Mouse (Mus musculus) regulatory T cell (primary cell): ENCODE results near the gene Gata5.

ENCODE experiments used
- in situ Hi-C: fragments of 300-600 bp; cut with MboI, MseI; formaldehyde crosslinking; loops from one replicate; pipeline ENCODE4 v1.15.1; 2025; ENCODE audit warnings: high pct_unique_total_duplicates

Gata5 gene

DNA sequence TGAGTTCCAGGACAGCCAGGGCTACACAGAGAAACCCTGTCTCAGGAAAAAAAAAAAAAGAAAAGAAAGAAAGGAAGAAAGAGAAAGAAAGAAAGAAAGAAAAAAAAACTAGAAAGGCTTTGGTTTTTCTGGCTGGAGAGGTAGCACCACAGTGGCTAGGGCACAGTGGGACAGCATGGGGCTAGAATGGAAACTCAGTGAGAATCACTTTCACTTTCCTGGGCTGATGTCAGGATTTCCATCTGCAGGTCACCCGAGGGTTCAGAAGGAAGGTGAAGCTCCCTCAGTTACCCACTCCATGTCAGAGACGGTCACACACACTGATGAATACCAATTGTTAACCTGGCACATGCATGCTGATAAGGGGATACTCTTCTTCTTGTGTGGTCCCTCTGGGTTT, 26.8 kb downstream of the Gata5 start:
- in situ Hi-C loops, result no loop called here

DNA sequence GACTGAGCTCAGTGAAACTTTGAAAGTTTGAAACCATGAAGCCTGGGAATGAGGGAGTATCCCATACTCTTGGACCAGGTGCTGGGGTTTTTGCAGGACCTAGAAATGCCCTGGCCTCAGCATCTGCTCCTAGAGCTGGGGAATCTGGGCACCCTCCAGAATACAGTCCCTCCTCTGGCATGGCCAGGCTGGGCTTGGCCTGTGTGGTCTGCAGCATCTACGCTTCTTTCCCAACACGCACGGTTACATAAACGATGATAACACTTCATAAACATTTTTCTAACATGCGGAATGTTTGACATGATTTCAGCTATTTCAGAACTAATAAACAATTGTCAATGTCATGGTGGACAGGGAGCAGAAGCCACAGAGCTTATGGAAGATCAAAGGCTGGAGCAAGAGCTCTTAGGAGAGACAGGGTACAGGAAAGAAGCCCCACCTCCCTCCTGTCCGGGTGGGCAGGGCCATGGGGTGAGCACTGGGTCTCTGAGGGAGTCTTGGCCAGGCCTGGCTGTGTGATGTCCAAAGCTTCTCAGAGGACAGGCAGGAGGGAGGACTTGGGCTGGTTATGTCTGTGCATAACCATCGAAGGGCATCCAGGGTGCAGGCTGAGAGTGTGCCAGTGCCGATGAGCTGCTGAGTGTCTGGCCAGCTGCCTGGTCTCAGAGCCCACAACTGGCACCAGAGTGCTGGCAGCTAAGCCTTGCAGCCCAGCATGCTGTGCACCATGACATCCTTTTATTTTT, 27.9 kb downstream of the Gata5 start:
- in situ Hi-C loops, result no loop called here

DNA sequence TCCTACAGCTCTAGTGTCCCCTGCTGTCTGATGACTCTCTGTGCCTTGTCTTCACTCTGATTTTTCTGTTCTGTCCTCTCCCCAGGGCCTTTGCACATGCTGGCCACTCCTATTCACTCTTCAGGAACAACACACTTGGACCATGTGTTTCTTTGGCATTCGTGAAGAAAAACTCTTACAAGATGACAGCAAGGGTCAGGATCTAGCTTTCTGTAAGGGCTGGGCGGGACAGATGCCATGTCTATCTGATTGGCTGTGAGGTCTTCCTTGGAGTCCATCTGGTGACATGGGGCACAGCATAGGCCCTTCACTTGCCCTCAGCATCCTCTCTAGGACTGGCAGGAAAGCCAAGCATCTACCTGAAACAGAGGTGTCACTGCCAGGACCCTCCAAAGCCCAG, 28.5 kb downstream of the Gata5 start:
- in situ Hi-C loops, result no loop called here

DNA sequence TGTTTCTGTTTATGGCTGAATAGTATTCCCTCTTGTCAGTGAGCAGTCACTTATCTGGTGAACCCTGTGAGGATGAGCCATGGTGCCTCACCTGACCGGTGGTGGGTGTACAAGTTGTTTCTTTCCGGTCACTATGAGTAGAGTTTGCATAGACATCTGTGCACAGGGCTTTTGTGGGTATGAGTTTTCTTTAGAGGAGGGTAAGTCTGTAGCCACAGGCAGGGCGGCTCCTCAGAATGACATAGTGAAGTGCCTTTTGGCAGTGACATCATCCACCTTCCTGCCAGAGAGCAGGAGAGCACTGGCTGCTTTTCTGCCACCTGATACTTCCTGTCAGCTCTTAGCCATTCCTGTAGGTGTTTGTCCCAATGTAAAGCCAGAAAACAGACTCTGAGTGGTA, 29.0 kb downstream of the Gata5 start:
- in situ Hi-C loops, result no loop called here

DNA sequence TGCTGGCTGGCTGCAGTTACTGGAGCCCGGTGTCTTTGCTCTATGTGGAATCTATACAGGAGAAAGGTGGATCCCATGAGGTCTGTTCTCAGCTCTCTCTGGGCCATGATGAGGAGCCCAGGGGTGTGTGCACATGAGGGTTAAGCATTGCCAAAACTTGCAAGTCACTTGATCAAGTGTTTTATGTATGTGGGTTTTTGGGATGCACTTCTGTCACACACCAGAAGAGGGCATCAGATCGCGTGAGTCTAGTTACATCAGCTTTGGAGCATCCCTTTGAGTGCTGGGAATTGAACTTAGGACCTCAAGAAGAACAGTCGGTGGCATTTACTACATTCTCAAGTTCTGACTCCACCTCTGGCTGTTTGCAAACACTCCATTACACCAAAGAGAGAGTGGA, 29.9 kb downstream of the Gata5 start:
- in situ Hi-C loops, result no loop called here

DNA sequence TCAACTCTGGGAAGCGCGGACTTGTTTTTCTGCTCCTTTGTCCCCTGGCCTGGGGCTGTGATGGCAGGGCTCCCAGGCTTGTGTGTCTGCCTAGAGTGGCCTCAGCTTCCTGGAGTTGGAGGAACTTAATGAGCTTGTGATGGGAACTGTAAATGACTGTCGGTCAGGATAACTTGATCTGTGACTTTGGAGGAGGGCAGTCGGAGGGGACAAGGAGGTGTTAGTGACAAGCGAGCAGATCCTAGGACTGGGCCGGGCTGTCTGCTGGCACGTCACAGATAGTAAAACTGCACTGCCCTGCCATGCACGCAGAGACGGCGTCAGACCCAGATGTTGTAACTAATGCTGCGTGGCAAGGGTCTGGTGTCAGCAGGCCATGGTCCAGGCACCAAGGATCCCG, 31.0 kb downstream of the Gata5 start:
- in situ Hi-C loops, result no loop called here

DNA sequence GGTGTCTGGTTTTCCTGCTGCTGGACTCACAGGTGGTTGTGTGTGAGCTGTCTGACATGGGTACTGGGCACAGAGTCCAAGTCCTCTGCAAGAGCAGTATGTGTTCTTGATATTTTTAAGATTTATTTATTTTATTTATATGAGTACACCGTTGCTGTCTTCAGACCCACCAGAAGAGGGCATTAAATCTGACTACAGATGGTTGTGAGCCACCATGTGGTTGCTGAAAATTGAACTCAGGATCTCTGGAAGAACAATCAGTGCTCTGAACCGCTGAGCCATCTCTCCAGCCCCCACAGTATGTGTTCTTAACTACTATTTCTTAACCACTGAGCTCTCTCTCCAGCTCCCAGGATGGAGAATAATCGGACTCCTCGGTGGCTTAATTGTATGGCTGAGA, 32.3 kb downstream of the Gata5 start:
- in situ Hi-C loops, result no loop called here

DNA sequence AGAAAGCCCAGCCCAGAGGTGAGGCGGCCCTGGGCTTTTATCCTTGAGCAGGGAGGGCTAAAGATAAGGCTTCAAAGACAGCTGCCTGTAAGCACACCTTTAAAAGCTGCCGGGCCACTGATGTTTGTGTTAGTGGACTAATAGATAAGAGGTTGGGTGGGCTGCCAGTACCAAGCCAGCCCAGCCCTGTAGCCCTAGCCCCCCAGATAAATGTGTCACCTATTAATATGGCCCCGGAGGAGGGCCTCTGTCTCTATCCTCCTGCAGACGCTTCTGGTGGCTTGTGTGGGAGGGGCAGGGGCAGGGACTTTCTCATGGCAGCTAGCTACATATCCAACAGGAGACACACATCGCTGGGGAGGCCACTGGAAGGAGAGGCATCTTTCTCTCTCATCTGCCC, 33.7 kb downstream of the Gata5 start:
- in situ Hi-C loops, result no loop called here

DNA sequence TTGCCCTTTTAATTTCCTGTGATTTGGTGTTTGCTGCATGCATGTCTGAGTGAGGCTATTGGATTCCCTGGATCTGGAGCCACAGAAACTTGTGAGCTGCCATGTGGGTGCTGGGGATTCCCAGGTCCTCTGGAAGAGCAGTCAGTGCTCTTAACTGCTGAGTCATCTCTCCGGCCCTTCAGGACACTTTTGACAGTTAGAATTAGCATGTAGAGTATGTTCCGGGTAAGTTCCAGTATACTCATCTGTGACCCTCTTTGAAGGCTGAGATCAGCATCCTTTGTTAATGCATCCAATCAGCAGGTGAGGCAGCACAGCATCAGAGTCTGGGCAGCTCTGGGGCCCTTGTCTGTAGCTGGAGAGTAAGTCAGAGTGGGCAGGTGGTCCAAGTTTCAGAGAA, 34.2 kb downstream of the Gata5 start:
- in situ Hi-C loops, result no loop called here

DNA sequence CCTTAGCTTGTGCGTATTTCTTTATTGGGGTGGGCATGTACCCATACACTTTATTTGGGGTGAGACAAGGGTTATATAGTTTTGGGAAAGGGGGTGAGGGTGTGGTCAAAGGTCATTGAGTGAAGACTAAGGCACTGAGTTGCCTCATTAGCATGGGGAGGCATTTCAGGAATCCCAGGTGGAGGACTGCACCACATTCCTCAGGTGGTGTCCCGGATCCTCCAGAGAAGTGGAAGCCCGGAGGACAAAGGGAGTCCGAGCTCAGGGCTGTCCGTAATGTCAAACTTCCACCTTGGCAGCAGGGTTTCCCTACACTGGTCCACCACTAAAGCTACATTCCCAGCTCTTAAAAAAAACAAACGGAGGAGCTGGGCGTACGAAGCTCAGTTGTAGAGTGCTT, 41.6 kb downstream of the Gata5 start:
- in situ Hi-C loops, result no loop called here

DNA sequence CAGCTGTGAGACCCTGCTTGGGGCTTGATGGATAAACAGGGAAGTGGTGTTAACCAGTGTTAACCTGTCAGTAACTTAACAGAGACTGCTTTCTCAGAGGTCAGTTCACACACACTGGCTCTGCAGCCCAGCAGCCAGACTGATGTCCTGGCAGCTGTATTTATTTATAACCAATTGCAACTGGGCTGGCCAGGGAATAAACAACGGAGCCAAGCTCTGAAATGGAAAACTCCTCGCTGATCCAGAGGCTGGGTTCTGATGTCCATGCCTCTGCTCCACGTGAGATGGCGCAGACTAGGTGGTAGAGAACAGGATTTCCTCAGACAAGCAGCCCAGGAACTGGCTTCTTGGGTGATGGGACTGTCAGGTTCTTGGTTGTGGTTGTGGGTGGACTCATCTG, 42.5 kb downstream of the Gata5 start:
- in situ Hi-C loops, result no loop called here

DNA sequence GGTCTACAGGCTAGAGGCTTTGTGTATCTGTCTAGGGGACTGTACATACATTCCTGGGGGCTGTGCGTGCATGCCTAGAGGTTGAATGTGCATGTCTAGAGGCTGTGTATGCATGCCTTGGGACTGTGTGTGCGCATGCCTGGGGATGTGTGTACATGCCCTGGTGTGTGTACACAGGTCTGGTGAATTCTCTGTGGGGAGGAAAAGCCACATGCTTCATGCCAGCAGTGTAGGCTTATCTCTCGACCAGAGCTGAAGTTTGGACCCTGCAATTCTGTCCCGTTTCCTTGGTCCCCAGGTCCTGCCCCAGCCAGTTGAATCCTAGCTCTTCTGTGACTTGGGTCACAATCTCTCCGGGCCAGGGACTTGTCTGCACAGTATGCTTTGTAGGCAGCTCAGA, 42.9 kb downstream of the Gata5 start:
- in situ Hi-C loops, result no loop called here

DNA sequence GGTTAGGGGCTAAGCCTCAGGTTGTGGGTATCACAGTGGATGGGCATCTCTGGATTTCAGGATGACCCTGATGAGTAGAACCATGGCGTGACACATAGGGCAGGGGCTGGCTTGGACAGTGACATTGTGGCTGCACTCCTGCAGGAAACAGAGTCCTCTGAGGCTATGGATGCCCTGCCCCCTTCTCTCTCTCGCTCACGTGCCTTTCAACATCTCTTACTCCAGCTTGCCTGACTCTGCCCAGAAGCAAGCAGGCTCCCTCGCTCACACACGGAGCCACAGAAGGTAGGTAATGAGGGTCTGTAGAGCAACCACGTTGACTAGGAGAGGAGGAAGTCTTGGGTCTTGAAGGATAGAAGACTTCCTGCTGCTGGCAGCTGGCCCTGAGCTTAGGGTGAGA, 44.0 kb downstream of the Gata5 start:
- in situ Hi-C loops, result no loop called here

DNA sequence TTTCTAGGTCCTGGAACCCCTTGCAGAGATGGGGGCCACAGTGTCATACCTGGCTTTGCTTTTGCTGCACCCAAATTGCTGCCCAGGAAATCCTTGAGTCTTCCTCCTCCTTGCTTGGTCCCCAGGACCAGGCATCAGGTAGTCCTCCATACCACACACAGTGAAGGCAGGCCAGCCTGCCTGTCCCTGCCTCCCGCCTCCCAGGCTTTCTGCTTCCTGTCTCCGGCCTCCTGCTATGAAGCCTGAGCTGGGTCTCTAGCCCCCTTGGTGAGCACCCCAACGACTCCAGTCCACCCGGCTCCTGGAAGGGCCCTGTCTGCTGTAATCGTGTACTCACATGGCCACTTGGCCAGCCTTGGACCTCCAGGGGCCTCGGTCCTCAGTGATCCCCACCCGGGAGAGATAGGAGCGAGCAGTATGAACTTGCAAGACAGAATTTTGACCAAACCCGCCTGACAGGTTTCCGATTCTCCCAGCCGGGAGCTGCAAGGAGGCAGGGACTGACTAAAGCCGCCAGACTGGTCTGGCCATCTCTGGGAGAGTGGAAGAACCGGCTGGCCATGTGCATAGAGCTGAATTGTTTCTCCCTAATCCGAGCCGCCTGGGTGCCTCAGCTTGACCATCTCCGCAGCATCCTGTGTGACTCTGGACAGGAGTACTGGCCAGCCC, 44.9 kb downstream of the Gata5 start, which contains the start of gene Rbbp8nl:
Gene Rbbp8nl, minus strand, starts transcription at position 440 of the 669 bp plus-strand sequence.
- in situ Hi-C loops, result no loop called here

DNA sequence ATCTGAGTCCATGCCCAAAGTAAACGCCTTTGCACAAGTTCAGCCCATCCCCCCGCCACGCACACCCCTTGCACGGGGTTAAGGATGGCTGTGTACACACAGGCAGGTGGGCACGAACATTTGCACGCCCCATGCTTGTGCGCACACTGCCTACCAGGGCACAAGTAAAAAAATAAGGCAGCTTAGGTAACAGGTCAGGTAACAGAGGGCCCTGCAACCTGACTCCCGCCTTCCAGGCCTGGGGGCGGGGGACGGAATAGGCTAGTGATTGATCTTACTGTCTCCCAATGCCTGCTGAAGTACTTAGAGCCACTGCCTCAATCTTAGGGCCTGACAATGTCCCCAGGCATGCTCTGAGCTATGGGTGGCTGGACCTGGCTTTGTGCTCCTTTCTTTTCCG, 45.5 kb downstream of the Gata5 start:
- in situ Hi-C loops, result no loop called here

DNA sequence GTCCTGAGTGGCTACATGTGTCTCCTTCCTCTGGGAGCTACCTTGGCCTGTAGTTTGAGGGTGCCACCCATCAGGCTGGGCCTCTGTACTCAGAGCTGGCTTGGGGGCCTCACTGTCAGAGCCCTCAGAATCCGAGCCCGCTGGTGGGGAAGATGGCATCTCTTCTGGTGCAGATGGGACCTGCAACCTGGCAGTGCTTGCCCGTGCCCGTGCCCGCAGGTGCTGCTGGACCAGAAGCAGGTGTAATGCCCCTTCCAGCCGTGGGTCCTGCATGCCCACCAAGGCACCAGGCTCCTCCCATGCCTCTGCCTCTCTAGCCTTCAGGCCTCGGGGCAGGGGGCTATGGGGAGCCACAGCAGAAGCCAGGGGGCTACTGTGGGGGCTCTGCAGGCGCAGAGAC, 55.2 kb downstream of the Gata5 start:
- in situ Hi-C loops, result no loop called here

DNA sequence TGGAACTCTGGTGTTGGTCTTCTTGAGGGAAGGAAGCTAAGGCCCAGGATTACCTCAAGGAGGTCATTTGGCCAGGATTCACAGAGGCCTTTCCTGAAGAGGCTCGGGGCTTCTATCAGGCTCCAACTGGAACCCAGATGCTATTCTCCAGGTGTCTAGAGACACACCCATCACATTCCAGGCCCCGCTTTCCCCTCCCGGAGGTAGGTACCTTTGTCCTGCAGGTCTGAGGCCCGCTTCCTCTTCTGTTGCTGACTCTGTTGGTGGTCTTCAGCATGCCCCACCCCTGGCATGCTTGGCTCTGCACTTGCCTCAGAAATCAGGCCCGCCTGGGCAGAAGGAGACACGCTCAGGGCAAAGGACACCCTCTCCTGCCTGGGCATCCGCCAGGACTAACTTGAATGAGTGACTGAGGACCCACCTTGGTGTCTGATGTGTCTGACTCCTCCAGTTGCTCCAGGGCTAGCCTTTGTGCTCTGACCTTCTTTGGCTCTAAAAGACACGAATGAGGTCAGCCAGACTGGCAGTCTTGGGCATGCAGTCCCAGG, 56.7 kb downstream of the Gata5 start:
- in situ Hi-C loops, result no loop called here

DNA sequence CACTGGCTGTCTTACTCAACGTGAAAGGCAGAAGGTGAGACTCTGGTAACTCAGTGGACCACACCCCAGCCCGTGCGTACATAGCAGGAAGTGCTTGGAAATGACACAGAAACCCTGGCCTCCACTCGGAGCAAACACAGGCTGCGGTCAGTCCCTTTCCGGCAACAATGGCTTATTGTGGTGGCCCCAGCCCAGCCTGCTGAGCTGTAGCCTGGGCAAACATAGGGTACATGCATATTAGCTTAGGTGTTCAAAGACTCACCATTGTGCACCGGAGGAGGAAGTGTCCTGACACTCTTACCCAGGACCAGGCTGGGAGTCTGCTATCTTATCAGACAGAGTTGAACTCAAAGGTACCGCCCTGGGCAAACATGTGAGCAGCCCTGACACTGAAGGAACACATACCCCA, 57.6 kb downstream of the Gata5 start:
- in situ Hi-C loops, result no loop called here

DNA sequence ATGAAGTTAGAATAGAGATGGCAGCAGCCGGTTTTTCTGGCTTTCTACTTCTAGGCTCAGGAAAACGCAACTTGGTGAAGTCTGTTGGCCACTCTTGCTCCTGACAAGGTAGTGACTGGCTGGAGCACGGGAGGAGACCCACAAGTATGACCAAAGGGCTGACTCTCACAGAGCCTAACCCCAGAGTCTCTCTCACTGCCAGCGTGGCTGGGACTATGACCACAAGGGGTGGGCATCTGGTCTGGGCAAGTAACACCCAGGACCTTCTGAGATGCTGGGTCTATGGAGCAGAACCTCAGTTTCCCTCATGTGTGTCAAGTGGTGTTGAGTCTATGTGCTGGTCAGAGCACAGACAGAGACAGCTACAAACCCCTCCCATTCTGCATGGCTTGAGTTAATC, 58.1 kb downstream of the Gata5 start:
- in situ Hi-C loops, result no loop called here

DNA sequence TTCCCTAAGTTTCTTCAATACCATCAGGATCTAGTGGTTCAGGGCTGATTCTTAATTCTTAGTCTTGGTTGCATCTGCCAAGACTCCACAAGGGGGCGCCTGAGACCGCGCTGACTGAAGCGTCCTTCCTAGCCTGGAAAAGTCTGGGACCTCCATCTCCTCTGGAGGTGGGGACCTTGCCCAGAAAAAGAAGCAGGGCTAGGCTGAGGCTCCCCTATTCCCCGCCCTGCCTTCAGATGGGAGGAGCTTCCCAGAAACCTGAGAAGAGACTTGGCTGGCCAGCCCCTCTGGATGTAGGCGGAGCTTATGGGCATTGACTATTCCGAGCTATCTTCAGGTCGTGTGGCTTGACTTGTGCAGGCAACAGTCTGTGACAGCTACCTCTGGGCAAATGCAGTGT, 58.7 kb downstream of the Gata5 start:
- in situ Hi-C loops, result no loop called here
